Mouse (Mus musculus) gastrocnemius, postnatal 14 days (tissue): ENCODE data around the gene B3galt1. TPM values are rescaled to one million over a fixed set of nuclear protein-coding genes. Genes with fewer than 3 reads are reported as not detected.

Source experiments
- DNase-seq: peaks from one replicate; pipeline ENCODE4 v3.0.0; 2021; ENCODE audit warnings: mixed read lengths
- intact Hi-C: fragments of 180-260 bp; cut with DNase I; formaldehyde crosslinking; loops from one replicate; pipeline ENCODE4 v1.15.1; 2025; ENCODE audit warnings: low total_unique reads
- microRNA-seq, 2 experiments: library from miRNA; unstranded; fragments of <30 nt; microRNA quantifications; one replicate each; pipeline ENCODE4 v1.2.0; 2021
- total RNA-seq, 2 experiments: library from RNA; stranded (reverse); gene quantifications; 2 replicates each; pipeline ENCODE4 v1.2.3; 2021

The B3galt1 gene
- total RNA-seq, 2 experiments from 2014 or later: 1.6 to 2.9 TPM

GRCm38 (mm10) chr2:68160566-68160965 lies 594.9 kb downstream of the B3galt1 start:
- no peak for DNase-seq
- intact Hi-C loops: no loop called here

- intact Hi-C loops: no loop called here
- DNase-seq: no peak
Measured at GRCm38 (mm10) chr2:68162012-68162411, 596.3 kb downstream of the B3galt1 start.

- intact Hi-C loops: no loop called here
- no peak for DNase-seq
Measured at GRCm38 (mm10) chr2:68171306-68171705, 605.6 kb downstream of the B3galt1 start.

Small RNA genes lying within 50 kb of the gene (microRNA-seq; reads per million reads assigned to microRNA genes)
- gene Mir6335 (0 reads per million in 2 experiments), gene Mir7224 (1.0 to 2.2 reads per million in 2 experiments)

Other genes with a start within 250 kb of the B3galt1 start
- gene Gm21830, start 152.1 kb upstream of the B3galt1 start, total RNA-seq: not detected
- not detected for gene Gm26727, start 132.7 kb upstream of the B3galt1 start, total RNA-seq
- gene Xirp2, start 119.9 kb upstream of the B3galt1 start, total RNA-seq: 100 to 1,000 TPM; 444 to 471 TPM